Mouse (Mus musculus) liver, postnatal 0 days (tissue): ENCODE measurements around the gene Tssk4. TPM values are rescaled to one million over a fixed set of nuclear protein-coding genes. Genes with fewer than 3 reads are reported as not detected.

Source experiments
- ATAC-seq: fragments of 200-750 bp; cut with Nextera tagmentation; 2 replicates; pipeline ENCODE4 v1.8.0; 2017; ENCODE audit warnings: mild to moderate bottlenecking, moderate library complexity
- DNase-seq: peaks from one replicate; pipeline ENCODE4 v3.0.0-alpha.2; 2016
- H3K27ac ChIP-seq: fragments of 300-500 bp; sonication (generic); 2 replicates; pipeline ENCODE4 v1.5.1; 2014; ENCODE audit warnings: antibody characterized with exemption, moderate library complexity, mild to moderate bottlenecking, low read depth
- H3K27me3 ChIP-seq: fragments of 300-500 bp; sonication (generic); 2 replicates; pipeline ENCODE4 v1.6.1; 2014; ENCODE audit warnings: low read length, control low read depth, mixed read lengths; ENCODE audit not compliant: insufficient read depth
- H3K36me3 ChIP-seq: fragments of 300-500 bp; sonication (generic); replicated peaks from 2 replicates; pipeline ENCODE4 v1.6.1; 2014; ENCODE audit warnings: mild to moderate bottlenecking, control low read depth, low read length, moderate library complexity, mixed read lengths; ENCODE audit not compliant: insufficient read depth
- H3K4me1 ChIP-seq: fragments of 300-500 bp; sonication (generic); 2 replicates; pipeline ENCODE4 v1.6.1; 2014; ENCODE audit warnings: antibody characterized with exemption, mild to moderate bottlenecking, control low read depth; ENCODE audit not compliant: insufficient read depth
- H3K4me2 ChIP-seq: fragments of 300-500 bp; sonication (generic); 2 replicates; pipeline ENCODE4 v1.6.1; 2014; ENCODE audit warnings: low read depth, mild to moderate bottlenecking, low read length, moderate library complexity, mixed read lengths
- H3K4me3 ChIP-seq: fragments of 300-500 bp; sonication (generic); 2 replicates; pipeline ENCODE4 v1.5.1; 2014; ENCODE audit warnings: low read depth, low read length
- H3K9ac ChIP-seq: fragments of 300-500 bp; sonication (generic); replicated peaks from 2 replicates; pipeline ENCODE4 v1.6.1; 2014; ENCODE audit warnings: mild to moderate bottlenecking, moderate library complexity
- H3K9me3 ChIP-seq: fragments of 300-500 bp; sonication (generic); 2 replicates; pipeline ENCODE4 v1.6.1; 2016; ENCODE audit warnings: mild to moderate bottlenecking, control low read depth, low read length, mixed read lengths
- CTCF ChIP-seq: sonication (generic); IDR thresholded peaks from 2 replicates; pipeline ENCODE4 v1.5.1; 2016; ENCODE audit warnings: antibody characterized with exemption, low read depth
- EP300 ChIP-seq: IDR thresholded peaks from 2 replicates; pipeline ENCODE4 v1.6.1; 2016; ENCODE audit warnings: antibody characterized with exemption, low read depth, mild to moderate bottlenecking
- WGBS: fragments of 180-500 bp; shearing (Covaris S2); extraction: QIAGEN DNeasy Blood & Tissue Kit; methylation state at CpG from one replicate; pipeline ENCODE4 v1.1.7; 2014; ENCODE audit not compliant: insufficient replicate concordance; 5-methylcytosine and 5-hydroxymethylcytosine counted together
- polyA plus RNA-seq: library from polyadenylated mRNA; unstranded; fragments of >200 nt; fragmentation: Nextera tagmentation; extraction: Ambion mirVana; gene quantifications from 2 replicates; pipeline ENCODE4 v1.2.1, GENCODE M21; 2015

The Tssk4 gene
- polyA plus RNA-seq, 1 experiment from 2014 or later, result 0.06 TPM

GRCm38 (mm10) chr14:55641291-55641690 lies 8.7 kb upstream of the Tssk4 start:
- Histone ChIP-seq H3K4me2 (no peak overlapping the region), H3K36me3 (peaks cover 46% of the 10 kb centered on the region), H3K27ac (no peak overlapping the region), H3K4me1 (peaks cover 19% of the 10 kb centered on the region), H3K9me3 (no peaks in the 10 kb centered on the region), H3K9ac (no peak overlapping the region), H3K4me3 (no peak overlapping the region), H3K27me3 (no peaks in the 10 kb centered on the region)
- TF ChIP-seq CTCF (no peak), EP300 (no peak)
- 85% methylated on average over 13 of the region's 13 CpGs for WGBS
- ATAC-seq (no peak), DNase-seq (no peak)

GRCm38 (mm10) chr14:55642679-55643059 lies 7.3 kb upstream of the Tssk4 start:
- peak overlapping the region; percentile 92 for H3K4me2 ChIP-seq
- peaks cover 40% of the 10 kb centered on the region for H3K36me3 ChIP-seq
- H3K9ac ChIP-seq, result peak overlapping the region; percentile 85
- peak overlapping the region; percentile 77 for H3K4me3 ChIP-seq
- ATAC-seq (peak; percentile 6; the same call in 1 of the 2 replicates), DNase-seq (no peak)
- TF ChIP-seq EP300 (no peak), CTCF (no peak)
- H3K27ac ChIP-seq, result peak overlapping the region; percentile 94
- H3K27me3 ChIP-seq, result no peaks in the 10 kb centered on the region
- peaks cover 19% of the 10 kb centered on the region for H3K4me1 ChIP-seq
- no peaks in the 10 kb centered on the region for H3K9me3 ChIP-seq
- WGBS, result 16% methylated on average over 8 of the region's 8 CpGs

GRCm38 (mm10) chr14:55643060-55643907 lies 6.7 kb upstream of the Tssk4 start, which contains the start of gene Tm9sf1:
Gene Tm9sf1, minus strand, starts transcription at chr14:55643806.
- peaks cover 19% of the 10 kb centered on the region for H3K4me1 ChIP-seq
- H3K9ac ChIP-seq, result peak within 1 kb of the TSS; percentile 85
- ATAC-seq, result peak; percentile 92
- H3K27ac ChIP-seq, result peak within 1 kb of the TSS; percentile 94
- under 1% methylated on average over 84 of the region's 89 CpGs for WGBS
- TF ChIP-seq CTCF, result 0 out of 2 replicates have a peak, but pooled peaks have one; percentile 13
- TF ChIP-seq EP300, result peak; percentile 39; the same call in 1 of the 2 replicates
- peak within 1 kb of the TSS; percentile 92 for H3K4me2 ChIP-seq
- H3K9me3 ChIP-seq, result no peaks in the 10 kb centered on the region
- peaks cover 33% of the 10 kb centered on the region for H3K36me3 ChIP-seq
- peak; percentile 89 for DNase-seq
- H3K4me3 ChIP-seq, result peak within 1 kb of the TSS; percentile 77
- no peaks in the 10 kb centered on the region for H3K27me3 ChIP-seq

GRCm38 (mm10) chr14:55644261-55644888 lies 5.6 kb upstream of the Tssk4 start:
- no peak for DNase-seq
- H3K9ac ChIP-seq, result peak overlapping the region; percentile 85
- peak overlapping the region; percentile 92 for H3K4me2 ChIP-seq
- H3K27me3 ChIP-seq, result no peaks in the 10 kb centered on the region
- H3K36me3 ChIP-seq, result peaks cover 23% of the 10 kb centered on the region
- WGBS, result 15% methylated on average over 17 of the region's 17 CpGs
- no peak for ATAC-seq
- no peaks in the 10 kb centered on the region for H3K9me3 ChIP-seq
- peaks cover 19% of the 10 kb centered on the region for H3K4me1 ChIP-seq
- H3K4me3 ChIP-seq, result peak overlapping the region; percentile 77
- TF ChIP-seq EP300, result no peak
- TF ChIP-seq CTCF, result no peak
- peak overlapping the region; percentile 94 for H3K27ac ChIP-seq

GRCm38 (mm10) chr14:55651528-55651927 lies 1.5 kb downstream of the Tssk4 start:
- Histone ChIP-seq H3K9ac (no peak overlapping the region), H3K4me1 (no peaks in the 10 kb centered on the region), H3K27me3 (no peaks in the 10 kb centered on the region), H3K4me3 (no peak overlapping the region), H3K27ac (no peak overlapping the region), H3K36me3 (0 out of 2 replicates have a peak, but pooled peaks cover under 1% of the 10 kb centered on the region), H3K9me3 (no peaks in the 10 kb centered on the region), H3K4me2 (no peak overlapping the region)
- ATAC-seq (no peak), DNase-seq (no peak)
- WGBS, result 80% methylated on average over 7 of the region's 7 CpGs
- no peak for TF ChIP-seq EP300
- TF ChIP-seq CTCF, result no peak

GRCm38 (mm10) chr14:55656935-55657334 lies 7.0 kb downstream of the Tssk4 start:
- no peak for ATAC-seq
- Histone ChIP-seq H3K9me3 (no peaks in the 10 kb centered on the region), H3K4me3 (no peak overlapping the region), H3K36me3 (0 out of 2 replicates have a peak, but pooled peaks cover 7% of the 10 kb centered on the region), H3K27ac (no peak overlapping the region), H3K9ac (no peak overlapping the region), H3K4me2 (no peak overlapping the region), H3K27me3 (no peaks in the 10 kb centered on the region), H3K4me1 (0 out of 2 replicates have a peak, but pooled peaks cover 5% of the 10 kb centered on the region)
- no peak for DNase-seq
- 80% methylated on average over 3 of the region's 3 CpGs for WGBS
- TF ChIP-seq CTCF (no peak), EP300 (no peak)
